Mouse (Mus musculus) liver, adult (tissue): ENCODE results near the gene Fam53b.

Source experiments
- GATA4 ChIP-seq: IDR thresholded peaks from 2 replicates; pipeline ENCODE4 v1.6.1; 2014; ENCODE audit warnings: mild to moderate bottlenecking, low read length; ENCODE audit not compliant: insufficient replicate concordance

Fam53b gene

DNA sequence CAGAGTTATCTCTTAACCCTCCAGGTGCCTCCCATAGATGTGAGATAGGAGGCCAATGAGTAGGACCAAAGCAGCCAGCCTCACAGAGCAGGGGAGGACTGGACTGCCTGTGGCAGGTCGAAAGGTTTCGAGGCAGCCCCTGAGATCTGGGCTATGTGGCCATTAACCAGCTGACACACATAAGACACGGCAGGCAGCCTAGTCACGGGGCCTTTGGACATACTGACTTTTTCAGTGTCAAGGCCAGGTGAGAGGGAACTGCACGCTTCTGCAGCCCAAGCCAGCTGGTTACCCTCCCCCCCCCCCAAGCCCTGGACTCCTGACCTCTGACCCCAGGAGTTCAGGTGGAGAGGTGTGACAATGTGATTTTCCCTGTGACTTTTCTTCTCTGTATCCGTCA, 148.9 kb downstream of the Fam53b start:
- no peak for TF ChIP-seq GATA4
